Mouse (Mus musculus) hindbrain, embryonic 15.5 days (tissue): Measurements from ENCODE around the gene Itgb3bp. TPM values are rescaled to one million over a fixed set of nuclear protein-coding genes. Genes with fewer than 3 reads are reported as not detected.

Experiments used
- ATAC-seq: fragments of 200-750 bp; cut with Nextera tagmentation; 2 replicates; pipeline ENCODE4 v1.8.0; 2017; ENCODE audit warnings: low read depth, moderate number of reproducible peaks, moderate TSS enrichment; ENCODE audit not compliant: low FRiP score
- H3K27ac ChIP-seq: fragments of 300-500 bp; sonication (generic); replicated peaks from 2 replicates; pipeline ENCODE4 v1.5.1; 2015; ENCODE audit warnings: mild to moderate bottlenecking, inconsistent platforms
- H3K27me3 ChIP-seq: fragments of 300-500 bp; sonication (generic); 2 replicates; pipeline ENCODE4 v1.6.1; 2015; ENCODE audit warnings: control low read depth, inconsistent platforms
- H3K36me3 ChIP-seq: fragments of 300-500 bp; sonication (generic); 2 replicates; pipeline ENCODE4 v1.6.1; 2015; ENCODE audit warnings: control low read depth, inconsistent platforms
- H3K4me1 ChIP-seq: fragments of 300-500 bp; sonication (generic); replicated peaks from 2 replicates; pipeline ENCODE4 v1.6.1; 2015; ENCODE audit warnings: control low read depth, inconsistent platforms
- H3K4me2 ChIP-seq: fragments of 300-500 bp; sonication (generic); 2 replicates; pipeline ENCODE4 v1.6.1; 2015; ENCODE audit warnings: moderate library complexity, mild to moderate bottlenecking, inconsistent platforms
- H3K4me3 ChIP-seq: fragments of 300-500 bp; sonication (generic); 2 replicates; pipeline ENCODE4 v1.5.1; 2015; ENCODE audit warnings: mild to moderate bottlenecking, inconsistent platforms
- H3K9ac ChIP-seq: fragments of 300-500 bp; sonication (generic); 2 replicates; pipeline ENCODE4 v1.6.1; 2015; ENCODE audit warnings: inconsistent platforms
- H3K9me3 ChIP-seq: fragments of 300-500 bp; sonication (generic); 2 replicates; pipeline ENCODE4 v1.6.1; 2016; ENCODE audit warnings: control low read depth, inconsistent platforms
- WGBS: fragments of 180-500 bp; shearing (Covaris S2); methylation state at CpG from one replicate; pipeline ENCODE4 v1.1.7; 2015; 5-methylcytosine and 5-hydroxymethylcytosine counted together
- polyA plus RNA-seq: library from polyadenylated mRNA; unstranded; fragments of >200 nt; fragmentation: Nextera tagmentation; extraction: Ambion mirVana; gene quantifications from 2 replicates; pipeline ENCODE4 v1.2.1, GENCODE M21; 2015

The Itgb3bp gene
- polyA plus RNA-seq, 1 experiment from 2014 or later, result 14.5 TPM

DNA sequence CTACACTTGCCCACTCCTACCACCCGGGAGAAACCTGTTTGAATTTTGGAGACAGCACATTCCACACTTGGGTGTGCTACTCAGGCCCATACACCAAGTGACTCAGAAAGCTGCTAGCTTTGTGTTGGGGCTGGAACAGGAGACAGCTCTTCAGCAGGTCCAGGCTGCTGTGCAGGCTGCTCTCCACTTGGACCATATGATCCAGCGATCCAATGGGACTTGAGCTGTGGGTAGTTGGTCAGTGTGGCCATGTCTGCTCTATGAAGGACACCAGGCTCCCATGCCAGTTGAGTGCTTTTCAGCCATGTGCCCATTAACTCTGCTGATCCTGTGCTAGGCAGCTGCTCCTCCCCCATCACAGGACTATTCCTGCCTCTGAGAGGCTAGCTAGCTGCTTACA lies 24.3 kb upstream of the Itgb3bp start:
- Histone ChIP-seq H3K36me3 (no peaks in the 10 kb centered on the region), H3K27me3 (no peaks in the 10 kb centered on the region), H3K9ac (no peak overlapping the region), H3K27ac (no peak overlapping the region), H3K4me3 (no peak overlapping the region), H3K9me3 (no peaks in the 10 kb centered on the region), H3K4me1 (no peaks in the 10 kb centered on the region), H3K4me2 (no peak overlapping the region)
- WGBS, result 95% methylated on average over 2 of the region's 2 CpGs
- no peak for ATAC-seq

DNA sequence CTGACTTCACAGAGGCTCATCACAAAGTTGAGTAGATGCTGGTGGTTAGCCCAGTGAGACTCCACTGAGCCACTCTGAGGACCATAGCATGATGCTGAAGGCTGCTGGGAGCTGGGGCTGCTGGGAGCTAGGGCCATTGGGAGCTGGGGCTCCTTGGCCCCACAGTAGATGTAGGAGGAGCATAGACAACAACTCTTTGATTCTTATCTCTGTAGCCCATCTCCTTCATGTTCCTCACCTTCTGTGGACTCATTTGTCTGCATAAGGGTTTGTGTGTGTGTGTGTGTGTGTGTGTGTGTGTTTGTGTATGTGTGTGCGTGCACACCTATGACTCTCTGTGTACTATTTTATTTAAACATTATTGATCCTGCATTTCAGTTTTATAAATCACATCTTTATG lies 18.3 kb upstream of the Itgb3bp start:
- no peaks in the 10 kb centered on the region for H3K4me1 ChIP-seq
- H3K9me3 ChIP-seq, result no peaks in the 10 kb centered on the region
- no peaks in the 10 kb centered on the region for H3K27me3 ChIP-seq
- no peak overlapping the region for H3K9ac ChIP-seq
- no peak for ATAC-seq
- H3K4me3 ChIP-seq, result no peak overlapping the region
- H3K27ac ChIP-seq, result no peak overlapping the region
- no peaks in the 10 kb centered on the region for H3K36me3 ChIP-seq
- 100% methylated on average over 1 of the region's 1 CpGs for WGBS
- H3K4me2 ChIP-seq, result no peak overlapping the region

DNA sequence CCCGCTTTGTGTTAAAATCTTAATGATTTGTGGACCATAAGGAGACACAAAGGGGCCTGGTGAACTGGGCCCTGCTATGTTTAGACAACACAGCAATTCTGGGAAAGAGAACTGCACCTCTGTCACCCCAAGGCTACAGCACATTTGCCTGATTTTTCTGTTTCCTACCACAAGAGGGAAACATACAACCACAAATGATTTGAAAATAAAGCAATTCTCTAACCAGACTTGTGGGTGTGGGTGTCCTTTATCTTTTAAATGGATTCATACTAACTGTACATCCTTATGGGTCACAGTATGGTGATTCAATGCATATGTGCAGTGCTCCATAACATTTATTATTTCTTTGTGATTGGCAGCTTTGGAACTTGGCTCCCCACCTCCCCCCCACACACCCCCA lies 17.6 kb upstream of the Itgb3bp start:
- no peaks in the 10 kb centered on the region for H3K27me3 ChIP-seq
- no peak overlapping the region for H3K9ac ChIP-seq
- WGBS, result 82% methylated on average over 1 of the region's 1 CpGs
- H3K4me1 ChIP-seq, result no peaks in the 10 kb centered on the region
- ATAC-seq, result no peak
- H3K9me3 ChIP-seq, result no peaks in the 10 kb centered on the region
- no peak overlapping the region for H3K4me2 ChIP-seq
- H3K27ac ChIP-seq, result no peak overlapping the region
- no peak overlapping the region for H3K4me3 ChIP-seq
- no peaks in the 10 kb centered on the region for H3K36me3 ChIP-seq

DNA sequence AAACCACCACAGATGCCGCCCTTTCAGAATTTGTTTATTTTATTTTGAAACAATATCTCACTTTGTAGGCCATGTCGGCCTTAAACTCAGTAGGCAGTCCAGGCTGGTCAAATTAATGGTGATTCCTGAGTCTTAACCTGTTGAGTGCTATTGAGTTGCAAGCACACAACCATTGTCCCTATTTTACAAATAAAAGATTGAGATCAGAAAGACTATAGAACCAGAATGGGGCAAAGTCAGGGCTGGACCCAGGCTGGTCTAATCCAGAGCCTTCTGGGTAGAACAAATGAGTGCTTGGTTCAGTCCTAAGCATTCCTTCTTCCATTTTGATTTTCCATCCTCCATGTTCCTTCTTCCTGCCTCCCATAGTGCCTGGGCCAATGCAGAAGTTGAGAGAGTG lies 16.9 kb upstream of the Itgb3bp start:
- ATAC-seq, result no peak
- no peak overlapping the region for H3K9ac ChIP-seq
- no peaks in the 10 kb centered on the region for H3K4me1 ChIP-seq
- H3K36me3 ChIP-seq, result no peaks in the 10 kb centered on the region
- no peaks in the 10 kb centered on the region for H3K27me3 ChIP-seq
- H3K4me2 ChIP-seq, result no peak overlapping the region
- WGBS, result 86% methylated on average over 2 of the region's 2 CpGs
- no peak overlapping the region for H3K27ac ChIP-seq
- H3K9me3 ChIP-seq, result no peaks in the 10 kb centered on the region
- H3K4me3 ChIP-seq, result no peak overlapping the region

DNA sequence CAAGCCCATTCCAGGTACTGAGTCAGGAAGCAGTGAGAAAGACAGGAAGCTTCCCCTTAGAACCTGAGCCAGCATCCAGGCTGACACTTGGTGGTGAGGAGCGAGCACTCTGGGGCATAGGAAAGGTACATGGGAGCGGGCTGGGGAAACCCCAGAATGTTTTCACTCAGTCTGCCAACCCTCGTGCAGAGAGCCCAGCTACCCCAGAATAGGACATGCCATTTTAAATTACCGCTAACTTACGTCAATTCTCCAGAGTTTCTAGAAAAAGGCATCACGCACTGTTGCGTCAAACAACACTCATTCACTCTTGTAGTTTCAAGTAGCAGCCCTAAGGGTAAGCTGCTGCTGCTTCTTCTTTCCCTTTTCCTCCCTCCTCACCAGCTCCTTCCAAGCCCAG lies 15.4 kb upstream of the Itgb3bp start:
- ATAC-seq, result no peak
- Histone ChIP-seq H3K4me2 (no peak overlapping the region), H3K9ac (no peak overlapping the region), H3K4me3 (no peak overlapping the region), H3K9me3 (no peaks in the 10 kb centered on the region), H3K4me1 (no peaks in the 10 kb centered on the region), H3K36me3 (no peaks in the 10 kb centered on the region), H3K27me3 (no peaks in the 10 kb centered on the region), H3K27ac (no peak overlapping the region)
- WGBS, result 90% methylated on average over 7 of the region's 7 CpGs

DNA sequence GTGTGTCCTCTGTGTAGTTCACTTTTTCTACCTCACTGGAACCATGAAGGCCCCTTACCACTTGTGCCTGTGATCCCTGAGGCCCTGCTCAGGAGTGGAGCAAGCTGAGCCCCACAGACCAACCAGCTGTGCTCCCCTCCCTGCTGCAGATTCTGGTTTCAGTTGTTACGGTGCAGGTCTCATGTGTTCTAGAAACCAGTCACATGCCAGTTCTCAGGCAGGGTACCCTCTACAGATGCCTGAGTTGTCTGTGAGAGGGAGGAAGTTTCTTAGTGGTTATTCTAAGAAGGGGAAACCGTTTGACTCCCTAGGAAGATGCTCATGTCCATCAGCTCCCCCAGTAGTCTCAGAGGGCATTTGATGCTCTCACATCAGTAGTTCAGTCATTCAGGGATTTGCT lies 15.0 kb upstream of the Itgb3bp start:
- Histone ChIP-seq H3K36me3 (no peaks in the 10 kb centered on the region), H3K9me3 (no peaks in the 10 kb centered on the region), H3K4me2 (no peak overlapping the region), H3K27me3 (no peaks in the 10 kb centered on the region), H3K27ac (no peak overlapping the region), H3K4me3 (no peak overlapping the region), H3K4me1 (no peaks in the 10 kb centered on the region), H3K9ac (no peak overlapping the region)
- ATAC-seq, result no peak
- 75% methylated on average over 2 of the region's 2 CpGs for WGBS

DNA sequence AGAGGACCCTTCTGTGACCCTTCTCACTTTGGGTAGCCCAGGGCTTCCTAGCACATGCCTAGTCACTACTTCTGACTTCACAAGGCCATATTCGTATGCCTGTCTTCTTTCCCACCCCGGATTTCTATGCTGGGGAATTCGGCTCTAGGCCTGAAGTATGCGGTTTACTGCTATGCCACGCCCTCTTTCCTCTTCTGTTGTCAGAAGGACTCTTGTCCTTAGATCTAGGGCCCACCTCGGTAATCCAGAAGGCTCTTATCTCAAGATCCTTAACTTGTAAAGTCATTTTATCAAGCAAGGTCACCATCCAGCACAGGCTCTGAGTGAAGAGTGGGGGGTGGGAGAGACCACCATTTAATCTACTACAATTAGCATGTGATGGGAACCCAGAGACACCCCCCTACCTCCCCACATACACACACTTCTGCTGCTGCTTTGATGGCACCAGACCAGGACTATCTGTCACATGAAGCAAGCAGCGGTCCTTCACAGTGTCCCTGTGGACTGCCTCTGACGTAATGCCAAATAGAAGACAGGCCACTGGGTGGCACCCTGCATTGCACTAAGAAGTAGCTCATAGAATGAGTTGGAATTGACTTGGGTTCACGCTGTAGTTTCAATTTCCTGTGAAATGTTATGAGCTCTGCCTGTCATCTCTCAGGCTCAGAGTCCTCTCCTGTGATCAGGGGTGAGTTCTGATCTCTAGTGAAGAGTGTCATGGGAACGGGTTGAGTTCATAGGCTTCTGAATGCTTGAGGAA lies 12.2 kb upstream of the Itgb3bp start:
- Histone ChIP-seq H3K36me3 (no peaks in the 10 kb centered on the region), H3K4me1 (no peaks in the 10 kb centered on the region), H3K9ac (no peak overlapping the region), H3K27ac (no peak overlapping the region), H3K9me3 (no peaks in the 10 kb centered on the region), H3K4me2 (no peak overlapping the region), H3K4me3 (no peak overlapping the region), H3K27me3 (no peaks in the 10 kb centered on the region)
- ATAC-seq, result no peak; the same call in 1 of the 2 replicates
- WGBS, result 79% methylated on average over 10 of the region's 10 CpGs

DNA sequence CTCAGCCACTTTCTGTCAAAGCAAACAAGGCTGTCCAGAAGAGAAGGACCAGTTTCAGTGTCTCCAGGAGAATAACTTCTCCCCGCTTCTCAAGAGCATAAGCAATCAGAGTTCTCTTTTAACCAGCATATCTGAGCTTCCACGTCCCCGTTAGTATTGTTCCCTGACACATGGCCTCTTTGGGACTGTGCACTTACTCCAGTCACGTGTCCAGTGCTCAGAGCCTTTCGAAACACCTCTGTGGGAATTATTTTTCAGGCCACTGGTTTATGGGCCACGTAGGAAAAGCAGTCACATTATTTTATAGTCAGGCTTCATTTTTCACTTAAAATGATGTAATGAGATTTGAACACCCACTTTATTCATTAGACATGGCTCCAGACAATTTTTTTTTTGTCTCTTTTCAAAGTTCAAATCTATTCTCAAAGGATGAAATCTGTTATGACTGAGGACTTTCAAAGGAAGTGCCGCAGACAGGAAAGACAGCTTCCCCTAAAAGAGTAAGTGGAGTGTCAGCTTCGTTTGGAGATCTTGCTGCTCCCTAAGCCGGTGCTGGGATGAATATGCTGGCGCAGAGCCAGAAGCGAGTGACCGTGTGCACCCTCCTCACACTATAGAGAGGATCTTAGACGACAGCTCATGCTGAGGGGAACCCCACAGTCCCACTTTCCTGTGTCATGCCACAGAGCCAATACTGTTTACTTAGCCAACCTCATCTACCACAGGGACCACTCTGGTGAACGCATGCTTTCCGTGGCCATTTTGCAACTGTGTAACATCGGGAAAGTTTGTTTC lies 10.3 kb upstream of the Itgb3bp start:
- Histone ChIP-seq H3K9me3 (no peaks in the 10 kb centered on the region), H3K9ac (no peak overlapping the region), H3K4me3 (no peak overlapping the region), H3K27ac (no peak overlapping the region), H3K36me3 (no peaks in the 10 kb centered on the region), H3K4me2 (no peak overlapping the region), H3K4me1 (no peaks in the 10 kb centered on the region), H3K27me3 (no peaks in the 10 kb centered on the region)
- peak; percentile 63; the same call in 1 of the 2 replicates for ATAC-seq
- WGBS, result 56% methylated on average over 16 of the region's 16 CpGs

DNA sequence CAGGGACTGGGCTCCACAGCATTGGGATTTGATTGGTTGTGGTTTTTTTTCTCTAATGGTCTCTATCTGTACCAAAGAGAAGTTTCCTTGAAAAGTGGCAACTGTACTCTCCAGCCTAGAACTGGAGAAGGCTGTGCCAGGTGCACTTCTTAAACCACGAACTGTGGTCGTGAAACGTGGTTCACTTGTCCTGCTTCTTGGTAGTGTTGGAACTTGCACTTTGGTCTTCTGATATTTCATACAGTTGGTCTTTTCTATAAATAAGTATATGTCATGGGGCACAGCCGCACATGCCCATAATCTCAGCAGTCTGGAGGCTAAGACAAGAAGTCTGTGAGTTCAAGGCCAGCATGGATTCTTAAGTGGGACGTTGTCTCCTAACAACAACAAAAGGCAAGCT lies 6.7 kb upstream of the Itgb3bp start:
- H3K4me3 ChIP-seq, result no peak overlapping the region

DNA sequence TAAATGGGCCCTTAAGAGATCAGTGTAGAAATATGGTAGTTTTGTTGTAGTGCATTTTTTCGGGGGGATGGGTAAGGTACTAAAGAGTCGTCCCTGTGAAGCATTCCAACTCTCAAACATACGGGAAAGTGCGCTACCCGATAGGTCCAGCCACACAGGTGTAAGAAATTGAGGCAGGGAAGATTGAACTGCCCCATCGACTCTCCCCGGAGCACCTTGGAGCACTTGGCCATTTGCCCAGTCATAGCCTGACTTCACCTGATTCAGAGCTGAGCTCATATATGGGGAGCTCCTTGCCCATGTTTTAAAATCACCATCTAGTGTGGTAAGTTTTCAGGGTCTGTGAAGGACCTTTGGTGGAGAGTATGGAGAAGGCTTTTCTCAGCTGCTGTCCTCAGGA lies 5.2 kb upstream of the Itgb3bp start:
- Histone ChIP-seq H3K9ac (no peak overlapping the region), H3K4me3 (no peak overlapping the region), H3K36me3 (no peaks in the 10 kb centered on the region), H3K4me1 (peaks cover 19% of the 10 kb centered on the region), H3K27ac (no peak overlapping the region), H3K9me3 (no peaks in the 10 kb centered on the region), H3K27me3 (no peaks in the 10 kb centered on the region), H3K4me2 (no peak overlapping the region)
- WGBS, result 94% methylated on average over 7 of the region's 7 CpGs
- no peak for ATAC-seq

More for the DNA sequence above, 6.7 kb upstream of the Itgb3bp start:
- H3K4me2 ChIP-seq, result no peak overlapping the region
- H3K9me3 ChIP-seq, result no peaks in the 10 kb centered on the region
- no peak overlapping the region for H3K27ac ChIP-seq
- 96% methylated on average over 5 of the region's 5 CpGs for WGBS
- no peak overlapping the region for H3K9ac ChIP-seq
- H3K27me3 ChIP-seq, result no peaks in the 10 kb centered on the region
- no peaks in the 10 kb centered on the region for H3K36me3 ChIP-seq
- ATAC-seq, result no peak
- peaks cover 6% of the 10 kb centered on the region for H3K4me1 ChIP-seq

DNA sequence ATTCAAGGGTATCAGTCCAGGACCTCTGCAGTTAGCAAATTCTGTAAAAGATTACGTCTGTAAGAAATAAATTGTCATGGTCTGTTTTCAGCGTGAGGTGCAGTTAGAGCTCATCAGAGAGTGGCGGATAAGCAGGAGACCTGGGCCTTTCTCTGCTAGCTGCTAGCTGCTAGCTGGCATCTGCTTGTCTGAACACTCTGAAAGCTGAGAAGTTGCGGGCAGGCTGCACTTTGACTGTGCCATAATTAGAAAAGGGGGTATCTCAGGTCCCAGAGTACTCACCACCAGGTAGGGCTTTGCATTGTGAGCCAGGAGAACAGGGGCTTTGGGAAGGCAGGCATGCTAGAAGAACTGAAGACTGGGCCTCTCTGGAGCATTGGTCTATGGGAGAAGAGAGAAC lies 2.2 kb upstream of the Itgb3bp start:
- peaks cover 19% of the 10 kb centered on the region for H3K4me1 ChIP-seq
- H3K4me2 ChIP-seq, result no peak overlapping the region
- no peaks in the 10 kb centered on the region for H3K36me3 ChIP-seq
- H3K4me3 ChIP-seq, result no peak overlapping the region
- WGBS, result 83% methylated on average over 4 of the region's 4 CpGs
- ATAC-seq, result no peak
- H3K27ac ChIP-seq, result no peak overlapping the region
- H3K9ac ChIP-seq, result no peak overlapping the region
- no peaks in the 10 kb centered on the region for H3K27me3 ChIP-seq
- H3K9me3 ChIP-seq, result no peaks in the 10 kb centered on the region

DNA sequence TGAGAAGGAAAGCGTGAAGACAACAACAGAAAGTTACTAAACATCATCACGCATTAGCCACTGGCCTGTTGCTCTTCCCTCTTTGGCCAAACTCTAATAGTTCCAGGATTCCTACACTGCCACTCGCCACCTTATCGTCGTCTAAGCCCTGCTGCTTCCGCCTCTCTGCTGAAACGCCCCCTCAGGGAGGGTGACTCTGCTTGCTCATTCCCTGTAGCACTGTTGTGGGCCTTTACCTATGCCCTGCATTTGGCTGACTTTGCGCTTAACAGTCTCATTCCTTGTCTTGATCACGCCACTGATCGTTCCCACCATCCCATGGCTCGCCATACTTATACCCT lies 1.6 kb upstream of the Itgb3bp start:
- Histone ChIP-seq H3K9ac (no peak overlapping the region), H3K4me3 (no peak overlapping the region), H3K4me2 (peak overlapping the region; percentile 82), H3K9me3 (no peaks in the 10 kb centered on the region), H3K36me3 (no peaks in the 10 kb centered on the region), H3K27ac (0 out of 2 replicates have a peak overlapping the region, but pooled peaks have one; percentile 5), H3K4me1 (peaks cover 19% of the 10 kb centered on the region), H3K27me3 (no peaks in the 10 kb centered on the region)
- WGBS, result 75% methylated on average over 11 of the region's 11 CpGs
- ATAC-seq, result no peak
